Mouse (Mus musculus) CH12.LX (cell line): Measurements from ENCODE around the gene Slc38a3.

Experiments
- CHD1 ChIP-seq: IDR thresholded peaks from 2 replicates; pipeline ENCODE4 v1.6.1; 2012; ENCODE audit warnings: low read depth, low read length, improper control_type of control experiment, inconsistent platforms
- CTCF ChIP-seq, 2 experiments: IDR thresholded peaks in 1 of 2; conservative IDR thresholded peaks in 1 of 2; 2 replicates each; pipeline ENCODE4 v1.5.1; 2011 to 2012; ENCODE audit warnings: low read depth in 2 of 2, low read length in 2 of 2, improper control_type of control experiment in 1 of 2, inconsistent platforms in 1 of 2, mild to moderate bottlenecking in 1 of 2, moderate library complexity in 1 of 2
- MYC ChIP-seq: IDR thresholded peaks from 2 replicates; pipeline ENCODE4 v1.6.1; 2011; ENCODE audit warnings: low read depth, mild to moderate bottlenecking, improper control_type of control experiment, low read length

DNA sequence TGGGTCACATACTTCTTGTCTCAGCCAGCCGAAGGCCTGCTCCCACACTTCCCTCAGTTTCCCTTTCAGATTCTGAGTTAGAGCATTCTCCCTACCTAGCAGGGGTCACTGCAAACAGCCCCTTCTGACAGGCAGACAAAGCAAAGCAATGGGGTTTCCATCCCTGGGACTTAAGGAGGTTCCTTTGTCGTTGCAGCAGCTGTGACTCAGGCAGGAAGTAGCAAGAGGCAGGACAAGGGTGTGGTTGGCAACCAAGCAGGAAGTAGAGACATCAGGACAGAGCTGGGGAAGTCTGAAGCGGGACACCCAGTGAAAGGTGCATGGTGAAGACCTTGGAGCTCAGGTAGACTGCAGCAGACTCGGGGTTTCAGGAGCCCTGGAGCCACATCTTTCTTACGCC is 44.8 kb downstream of the Slc38a3 start:
- TF ChIP-seq MYC, result no peak
- TF ChIP-seq CHD1, result no peak
- TF ChIP-seq CTCF (conservative IDR thresholded peaks at IDR 0.05 in 1 of 2, IDR thresholded peaks at IDR 0.05 in 1 of 2; ENCODE audit: low read depth in 2 of 2, low read length in 2 of 2), result no peak
